Mouse (Mus musculus) lung, postnatal 10 days (tissue): ENCODE results near the gene Churc1.

Source experiments
- DNase-seq: peaks from one replicate; pipeline ENCODE4 v3.0.0; 2021

The Churc1 gene

DNA sequence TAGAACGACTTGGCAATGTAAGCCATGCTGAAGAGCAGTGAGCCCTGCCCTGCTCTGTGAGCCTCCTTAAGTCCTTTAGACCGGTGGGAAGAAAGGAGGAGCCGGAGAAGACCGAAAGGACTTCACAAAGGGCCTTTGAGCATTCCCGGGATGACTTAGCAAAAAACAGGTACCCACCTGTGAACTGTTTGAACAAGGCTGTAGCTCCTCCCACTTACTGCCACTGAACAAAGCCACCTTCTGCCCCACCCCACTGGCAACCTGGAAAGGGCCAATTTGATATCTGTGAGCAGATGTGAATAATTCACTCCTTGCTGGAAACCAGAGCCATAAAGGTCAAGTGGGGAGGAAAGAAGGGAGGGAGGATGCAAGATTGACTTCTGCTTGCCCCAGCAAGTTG lies 30.0 kb downstream of the Churc1 start, which contains the start of gene Gpx2:
TSS of gene Gpx2 (minus strand) at position 205 of the 400 bp plus-strand sequence.
- DNase-seq: peak; percentile 28

DNA sequence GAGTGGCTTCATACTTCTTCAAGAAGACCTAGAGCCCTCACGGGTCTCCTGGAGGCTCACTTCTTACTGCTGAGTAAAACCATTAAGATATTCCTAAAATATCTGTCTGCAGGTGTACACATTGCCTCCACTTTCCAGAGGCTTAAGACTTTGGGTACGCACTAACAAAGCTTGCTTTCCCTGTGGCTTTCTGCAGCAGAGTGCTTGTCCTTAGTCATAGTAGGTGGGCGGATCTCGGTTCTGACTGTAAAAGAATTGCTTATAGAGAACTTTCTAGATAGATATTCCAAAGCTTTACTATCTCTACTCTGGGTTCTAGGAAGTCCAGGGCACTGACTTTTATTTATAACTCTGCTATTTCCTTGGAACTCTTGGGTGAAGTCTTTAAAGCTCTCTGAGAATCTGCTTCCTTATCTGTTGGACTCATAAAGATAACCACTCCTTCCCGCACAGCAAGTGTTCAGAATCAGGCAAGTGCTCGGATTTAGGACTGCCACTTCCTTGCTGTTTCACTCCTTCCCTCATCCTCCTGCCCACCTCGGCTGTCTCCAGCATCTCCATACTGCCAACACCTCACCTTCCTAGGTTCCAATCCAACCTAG lies 31.7 kb downstream of the Churc1 start:
- no peak for DNase-seq

DNA sequence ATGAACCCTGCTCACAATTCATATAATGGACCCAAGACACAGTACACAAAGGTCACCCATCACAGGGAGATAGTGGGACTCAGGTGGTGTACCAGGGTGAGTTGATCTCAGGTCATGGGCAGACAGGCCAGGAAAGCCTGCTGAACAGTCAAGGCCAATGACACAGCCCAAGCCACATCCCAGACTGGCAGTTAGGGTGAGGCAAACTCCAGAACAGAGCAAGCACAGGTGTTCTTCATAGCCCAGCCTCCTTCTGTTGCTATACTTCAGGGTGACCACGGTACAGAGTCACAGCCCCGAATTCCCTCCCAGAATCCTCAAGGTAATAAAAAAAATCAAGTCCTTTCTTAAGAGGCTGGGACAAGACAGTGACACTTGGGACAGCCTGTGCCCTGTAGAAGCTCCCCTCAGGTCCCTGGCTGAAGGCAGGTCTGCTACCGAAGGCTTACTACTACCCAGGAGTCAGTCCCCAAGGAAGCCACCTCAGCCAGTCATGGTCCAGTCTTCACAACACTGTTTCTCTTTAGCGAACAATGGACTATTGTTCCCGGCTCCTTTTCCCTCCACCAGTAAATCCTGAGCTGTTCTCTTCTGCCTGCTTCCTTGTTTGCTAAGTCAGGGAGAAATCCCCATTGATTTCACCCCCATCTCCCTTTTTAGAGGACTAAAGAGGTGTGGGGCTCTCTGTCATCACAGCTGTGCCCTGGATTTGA lies 32.8 kb downstream of the Churc1 start:
- DNase-seq: no peak

DNA sequence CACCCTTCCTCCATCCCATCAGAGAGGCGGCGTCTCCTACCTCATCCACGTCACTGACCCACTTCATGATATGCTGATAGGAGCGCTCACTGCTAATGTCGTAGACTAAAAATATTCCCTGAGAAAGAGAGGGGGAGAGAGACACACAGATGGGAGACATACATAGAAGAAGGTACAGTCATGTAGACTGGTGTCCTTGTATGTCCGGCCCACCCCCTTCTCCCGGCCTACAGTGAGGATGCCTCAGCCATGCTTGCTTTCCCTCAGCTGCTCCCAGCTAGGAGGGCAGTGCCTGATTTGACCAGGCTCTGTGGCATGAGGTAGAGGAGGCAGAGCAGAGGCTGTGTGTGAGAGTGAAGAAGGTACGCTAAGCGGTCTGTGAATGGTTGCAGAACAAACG lies 37.7 kb downstream of the Churc1 start:
- no peak for DNase-seq

DNA sequence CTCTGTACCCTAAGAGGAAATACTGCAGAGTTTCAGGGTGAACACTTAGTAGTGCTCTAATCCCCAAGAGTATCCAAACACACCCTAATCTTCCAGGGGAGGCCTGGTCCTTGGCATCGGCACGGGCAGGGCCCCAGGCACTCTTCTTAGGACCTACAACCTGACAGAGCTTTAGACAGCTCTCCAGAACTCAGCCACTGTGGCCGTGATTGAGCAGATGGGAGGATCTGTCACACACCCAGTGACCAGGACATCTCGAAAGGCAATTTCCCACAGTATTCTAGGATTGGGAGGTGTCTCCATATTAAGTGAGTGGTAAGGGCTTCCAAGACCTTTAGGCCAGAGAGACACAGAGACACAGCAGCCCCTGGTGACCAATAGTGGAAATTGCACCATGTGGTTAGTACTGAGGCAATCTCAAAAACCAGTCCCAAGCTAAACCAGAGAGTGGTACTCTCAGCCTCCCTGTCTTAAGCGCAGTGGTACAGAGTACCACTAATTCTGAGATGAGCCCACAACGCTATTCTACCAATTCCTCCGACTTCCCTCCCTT lies 38.4 kb downstream of the Churc1 start:
- DNase-seq: peak; percentile 70

DNA sequence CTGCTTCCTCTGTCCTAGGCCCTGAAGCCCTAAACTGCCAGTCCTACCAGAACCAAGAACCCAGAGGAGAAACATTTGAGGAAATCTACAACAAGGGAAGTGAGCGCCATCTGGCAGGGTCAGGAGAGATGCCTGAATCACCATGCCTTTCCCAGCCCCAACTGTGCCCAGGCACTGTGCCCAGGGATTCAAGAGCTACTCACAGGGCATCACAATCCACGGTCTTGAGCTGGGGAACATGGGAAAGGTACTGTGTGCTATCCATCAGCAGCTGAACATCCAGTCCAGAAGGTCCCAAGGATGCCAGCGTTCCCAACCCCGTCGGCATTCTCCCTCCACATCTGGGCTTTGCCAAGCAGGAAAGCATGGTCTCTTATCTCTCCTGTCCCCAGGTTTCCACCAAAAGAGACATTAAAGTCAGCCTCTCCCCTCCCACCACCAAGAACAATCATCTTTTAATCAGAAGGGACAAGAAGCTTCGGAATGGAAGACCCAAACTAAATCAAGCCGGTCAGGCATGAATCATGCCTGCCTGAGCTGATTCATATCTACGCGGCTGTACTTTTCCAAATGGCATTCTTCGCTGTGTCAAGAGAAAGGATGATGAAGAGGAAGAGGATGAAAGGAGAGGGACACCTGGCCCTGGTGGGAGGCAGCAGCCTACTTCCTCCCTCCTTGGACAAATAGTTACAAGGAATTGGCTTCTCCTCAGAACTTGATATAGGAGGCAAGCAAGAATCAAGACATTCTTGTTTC lies 39.9 kb downstream of the Churc1 start:
- DNase-seq: no peak

DNA sequence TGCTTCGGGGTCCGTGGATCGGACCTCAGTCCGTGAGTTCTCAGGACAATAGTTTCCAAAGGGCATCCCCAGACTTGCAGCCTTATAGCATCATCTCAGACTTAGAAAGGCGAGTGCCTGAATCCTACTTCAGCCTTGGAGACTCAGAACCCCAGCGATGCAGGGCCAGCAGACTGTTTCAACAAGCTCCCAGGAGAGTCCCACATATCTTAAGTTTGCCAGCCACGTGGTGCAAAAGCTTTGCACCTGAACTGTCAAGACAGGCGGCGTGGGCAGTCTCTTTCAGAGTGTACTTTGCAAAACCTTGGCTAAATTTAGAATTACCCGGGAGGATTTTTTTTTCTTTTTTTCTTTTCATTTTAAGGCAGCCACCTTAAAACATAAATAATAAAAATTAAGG lies 42.5 kb downstream of the Churc1 start:
- DNase-seq: no peak

DNA sequence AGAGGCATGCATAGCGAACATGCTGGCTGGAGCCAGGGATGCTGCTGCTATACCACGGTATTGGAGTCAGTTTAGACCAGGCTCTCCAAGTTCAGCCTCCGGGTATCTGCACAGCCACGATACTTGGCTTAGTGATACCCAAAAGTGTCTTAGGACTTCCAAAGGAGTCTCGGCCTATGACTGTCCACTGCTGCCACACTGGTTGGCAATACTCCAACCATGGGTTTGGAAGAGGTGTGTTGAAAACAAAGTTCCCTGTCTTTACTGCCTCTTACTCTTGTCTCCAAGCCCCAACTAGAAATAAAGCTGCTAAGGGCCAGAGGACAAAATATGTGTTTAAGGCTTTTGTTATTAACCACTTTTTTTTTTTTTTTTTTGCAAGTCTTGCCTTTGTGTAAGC lies 45.2 kb downstream of the Churc1 start:
- no peak for DNase-seq

DNA sequence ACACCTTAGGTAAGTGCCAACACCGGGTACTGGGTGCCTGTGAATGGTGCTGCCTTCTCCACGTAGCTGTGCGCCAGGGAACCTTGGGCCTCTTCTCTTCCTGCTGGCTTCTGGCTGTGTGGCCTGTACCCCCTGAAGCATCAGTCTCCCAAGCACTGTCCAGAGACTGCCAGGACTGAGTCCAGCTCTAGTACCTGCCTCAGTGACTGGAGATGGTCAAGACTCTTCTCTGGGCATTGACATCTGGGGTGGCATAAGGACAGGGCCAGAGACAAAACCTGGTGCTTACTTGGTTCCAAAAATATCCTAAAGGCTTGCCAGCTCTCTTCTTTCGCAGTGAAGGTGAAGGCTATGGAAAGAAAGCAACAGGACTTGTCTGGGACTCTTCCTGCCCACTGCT lies 45.7 kb downstream of the Churc1 start:
- no peak for DNase-seq

DNA sequence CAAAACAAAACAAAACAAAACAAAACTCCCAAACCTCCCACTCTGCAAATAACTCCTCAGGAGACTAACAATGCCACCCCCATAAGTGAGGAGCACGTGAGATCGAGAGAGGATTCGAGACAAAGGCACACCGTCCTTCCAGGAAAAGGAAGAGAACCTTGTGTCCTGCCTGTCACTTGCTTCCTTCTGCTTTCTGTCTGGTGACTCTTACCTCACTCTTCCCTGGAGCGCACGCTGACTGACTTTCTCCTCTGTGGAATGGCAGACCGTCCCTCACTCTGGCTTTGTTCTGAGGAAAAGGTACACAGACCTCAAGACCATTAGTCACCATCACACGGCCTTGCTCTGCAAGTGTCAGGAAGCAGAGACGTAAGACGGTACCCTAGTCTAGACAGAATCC lies 48.2 kb downstream of the Churc1 start:
- DNase-seq: no peak

DNA sequence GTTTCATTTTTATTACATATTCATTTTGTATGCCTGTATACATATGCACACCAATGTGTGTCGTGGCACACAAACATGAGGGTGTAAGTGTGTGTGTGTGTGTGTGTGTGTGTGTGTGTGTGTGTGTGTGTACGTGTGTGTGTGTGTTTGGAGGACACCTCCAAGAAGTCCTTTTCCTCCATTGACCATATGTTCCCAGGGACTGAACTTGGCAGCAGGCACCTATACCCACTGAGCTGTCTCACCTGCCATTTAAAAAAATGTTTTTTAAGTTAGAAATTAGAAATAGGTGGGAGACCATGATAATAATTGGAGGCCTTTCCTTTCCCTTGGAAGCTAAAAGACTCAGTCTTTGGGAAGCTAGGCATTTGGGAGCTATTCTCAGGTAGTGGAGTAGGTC lies 48.8 kb downstream of the Churc1 start:
- no peak for DNase-seq

DNA sequence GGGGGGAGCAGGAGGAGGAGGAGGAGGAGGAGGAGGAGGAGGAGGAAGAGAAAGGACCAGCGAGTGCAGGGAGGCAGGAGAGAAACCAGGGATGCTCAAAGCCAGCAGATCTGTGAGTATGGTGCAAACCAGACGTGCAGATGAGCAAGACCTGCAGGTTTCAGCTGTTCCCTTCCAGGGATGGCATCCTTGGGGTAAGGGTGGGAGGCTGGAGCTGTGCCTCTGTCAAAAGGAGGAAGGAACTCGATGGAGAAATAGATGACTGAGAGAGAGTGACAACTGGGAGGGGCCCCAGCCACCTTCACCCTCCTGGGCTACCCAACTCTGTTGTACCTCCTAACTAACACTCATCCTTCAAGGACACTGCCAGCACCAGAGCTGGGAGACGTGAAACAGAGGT lies 51.4 kb downstream of the Churc1 start:
- no peak for DNase-seq

DNA sequence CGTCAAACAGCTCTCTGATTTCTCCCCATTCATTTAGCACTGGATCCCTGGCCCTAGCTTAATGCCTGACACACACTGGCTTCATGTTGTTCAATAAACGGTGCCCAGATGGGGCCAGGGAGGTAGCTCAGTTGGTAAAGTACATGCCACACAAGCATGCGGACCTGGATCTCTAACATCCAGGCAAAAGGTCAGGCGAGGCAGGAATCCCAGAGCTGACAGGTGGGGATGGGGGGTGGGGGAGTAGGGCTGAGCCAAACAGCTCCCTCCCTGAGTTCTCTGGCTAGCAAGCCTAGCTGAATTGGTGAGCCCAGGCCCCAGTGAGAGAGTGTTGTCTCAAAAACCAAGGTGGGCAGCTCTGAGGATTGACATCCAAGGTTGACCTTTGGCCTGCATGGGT lies 51.8 kb downstream of the Churc1 start:
- DNase-seq: no peak

DNA sequence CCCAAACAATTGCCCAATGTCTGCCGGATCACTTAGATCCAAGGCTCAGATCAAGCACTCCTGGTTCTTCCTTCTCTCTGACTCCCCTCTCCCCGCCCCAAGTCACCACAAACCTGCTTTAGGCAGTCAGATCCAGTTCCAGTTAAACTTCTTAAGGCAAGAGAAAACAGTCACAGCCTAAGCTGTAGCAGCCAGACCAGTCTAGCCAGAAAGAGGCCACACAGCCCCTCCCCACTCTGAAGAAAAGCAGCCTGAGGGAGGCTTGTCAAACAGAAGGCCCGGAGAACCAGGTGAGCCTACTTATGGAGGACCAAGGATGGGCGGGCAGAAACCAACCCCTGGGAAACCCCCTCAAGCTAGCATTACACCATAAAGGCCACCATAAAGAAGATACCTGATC lies 52.8 kb downstream of the Churc1 start:
- DNase-seq: peak; percentile 69

DNA sequence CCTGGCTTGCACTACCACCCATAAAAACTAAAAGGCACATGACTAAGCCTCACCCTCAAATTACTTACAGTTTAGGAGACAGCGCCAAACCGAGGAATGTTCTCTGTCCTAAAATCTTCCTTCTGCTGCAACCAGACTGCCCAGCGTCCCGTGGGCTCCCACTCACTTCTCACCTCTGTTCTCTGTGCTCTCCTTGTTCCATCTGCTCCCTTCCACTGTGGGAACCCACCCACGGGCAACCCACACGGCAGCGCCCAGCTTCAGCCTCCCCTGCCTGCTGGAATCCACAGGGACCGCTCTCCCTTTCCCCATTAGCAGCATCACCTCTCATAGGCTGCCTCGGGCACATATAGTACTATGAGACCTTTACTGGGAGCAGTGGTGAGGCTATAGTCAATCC lies 53.6 kb downstream of the Churc1 start:
- no peak for DNase-seq

DNA sequence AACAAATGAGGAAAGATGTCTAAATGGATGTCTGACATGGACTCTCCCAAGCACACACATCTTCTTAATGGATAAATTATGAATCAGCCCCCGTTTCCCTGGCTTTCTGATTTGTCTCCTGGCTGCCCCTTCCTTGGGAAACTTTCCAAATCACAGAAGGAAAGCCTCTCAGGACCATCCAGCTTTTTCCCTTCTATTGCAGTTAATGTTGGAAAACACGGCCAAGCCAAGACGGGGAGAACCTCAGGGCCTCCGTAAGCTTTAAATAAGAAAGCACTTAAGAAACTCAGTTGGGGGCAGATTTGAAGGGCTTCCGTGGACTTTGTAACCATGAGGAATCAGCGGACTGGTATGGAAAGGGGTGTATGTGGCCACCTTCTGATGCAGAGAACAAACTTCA lies 54.5 kb downstream of the Churc1 start:
- peak; percentile 14 for DNase-seq

DNA sequence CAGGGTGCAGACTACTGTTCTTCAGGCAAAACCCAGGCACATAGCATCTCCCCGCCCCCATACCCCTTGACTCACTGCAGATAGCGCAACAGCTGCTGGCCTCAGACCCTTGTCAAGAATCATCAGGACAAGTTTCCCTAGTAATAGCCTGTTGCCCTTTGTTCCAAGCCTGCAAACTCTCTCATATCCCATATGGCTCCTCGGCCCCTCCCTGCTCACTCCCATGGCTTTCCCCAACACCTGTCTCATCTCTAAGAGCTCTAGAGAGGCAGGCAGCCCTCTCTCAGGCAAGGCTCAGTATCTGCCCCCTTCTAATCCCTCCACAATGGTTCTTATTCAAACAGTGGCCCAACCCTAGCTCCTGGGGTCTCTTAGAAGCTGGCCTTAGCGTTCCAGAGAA lies 55.3 kb downstream of the Churc1 start:
- no peak for DNase-seq

DNA sequence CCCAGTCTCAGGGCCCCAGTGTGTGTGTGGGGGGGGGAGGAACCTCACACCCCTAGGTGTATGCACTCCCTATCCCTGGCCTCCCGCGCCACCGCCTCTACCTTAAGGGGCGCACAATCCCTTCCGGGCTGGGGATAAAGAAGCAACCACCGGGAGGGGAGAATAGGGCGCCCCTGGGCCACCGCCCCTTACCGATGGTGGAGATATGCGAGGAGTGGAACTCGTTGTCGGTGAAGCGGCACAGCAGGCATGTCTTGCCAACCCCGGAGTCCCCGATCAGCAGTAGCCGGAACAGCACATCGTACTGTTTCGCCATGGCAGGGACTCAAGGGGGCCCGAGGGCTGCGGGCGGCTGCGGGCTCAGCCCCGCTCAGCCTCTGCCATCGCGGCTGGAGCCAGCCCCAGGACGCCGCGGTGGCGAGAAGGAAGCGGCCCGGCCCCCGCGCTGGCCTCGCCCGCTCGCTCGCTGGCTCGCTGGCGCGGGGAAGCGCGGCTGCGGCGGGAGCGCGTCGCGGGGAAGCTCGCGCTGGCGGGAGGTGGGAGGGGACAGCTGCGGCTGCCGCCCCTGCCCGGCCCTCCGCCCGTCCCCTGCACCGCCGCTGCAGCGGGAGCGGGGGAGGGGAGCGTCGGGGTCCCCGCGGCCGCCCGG lies 56.8 kb downstream of the Churc1 start:
- peak; percentile 21 for DNase-seq

DNA sequence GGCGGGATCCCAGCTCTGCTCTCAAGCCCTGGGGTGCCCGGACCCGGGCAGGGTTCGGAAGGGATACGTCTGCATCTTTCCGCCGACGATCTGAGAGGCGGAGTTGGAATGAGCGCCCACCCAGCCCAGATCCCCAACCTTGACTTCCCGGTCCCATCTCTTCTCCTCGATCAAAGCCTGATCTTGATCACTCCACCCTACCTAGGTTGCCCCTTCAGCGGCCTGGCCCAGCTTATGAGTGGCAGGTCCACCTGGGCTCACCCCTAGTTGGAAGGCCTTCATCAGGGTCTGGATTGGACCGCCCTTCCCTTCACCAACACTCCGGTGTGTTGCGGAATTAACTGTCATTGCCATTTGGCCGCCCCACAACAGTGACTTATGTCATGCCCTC lies 57.3 kb downstream of the Churc1 start, which contains the start of gene Rab15:
TSS of gene Rab15 (minus strand) at position 258 of the 391 bp plus-strand sequence.
- DNase-seq: peak; percentile 14

DNA sequence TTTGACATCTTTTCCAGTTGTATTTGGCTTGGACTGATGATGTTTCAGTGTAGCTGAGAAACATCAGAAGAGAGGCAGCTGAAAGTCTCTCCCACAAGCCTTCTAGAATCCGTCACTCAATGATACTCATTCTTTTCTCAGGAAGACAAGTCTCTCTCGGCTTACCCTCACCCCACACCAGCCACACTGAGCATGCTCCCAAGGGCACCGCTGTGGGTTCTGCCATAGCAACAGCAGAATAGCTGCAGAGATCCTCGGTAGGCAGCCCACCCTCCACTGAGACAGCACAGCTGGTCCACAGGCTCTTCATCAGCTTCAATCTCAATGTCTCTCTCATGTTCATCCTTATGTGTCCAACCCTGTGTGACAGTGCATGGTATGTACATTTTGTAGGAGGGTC lies 59.9 kb downstream of the Churc1 start:
- no peak for DNase-seq

DNA sequence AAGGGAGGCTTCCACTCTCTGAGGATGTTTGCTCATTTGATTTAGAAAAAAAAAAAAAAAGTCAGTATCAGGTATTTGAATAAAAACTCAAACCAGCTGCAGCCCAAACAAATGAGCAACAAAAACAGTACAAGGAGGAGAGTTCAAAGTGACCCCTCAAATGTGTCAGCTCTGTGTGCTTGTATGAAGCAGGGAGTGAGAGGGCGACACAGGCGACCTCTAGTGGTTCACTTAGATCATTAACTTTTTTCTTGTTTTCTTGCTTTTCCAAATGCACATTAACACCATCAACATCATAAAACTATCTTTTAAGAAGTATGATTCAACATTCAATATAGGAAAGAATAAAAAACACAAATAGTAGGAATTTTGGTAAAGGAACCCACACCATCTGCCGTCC lies 67.4 kb downstream of the Churc1 start:
- peak; percentile 32 for DNase-seq
